Comparison of ENCODE assay signal across 9 mouse cellular contexts in the genomic region with DNA sequence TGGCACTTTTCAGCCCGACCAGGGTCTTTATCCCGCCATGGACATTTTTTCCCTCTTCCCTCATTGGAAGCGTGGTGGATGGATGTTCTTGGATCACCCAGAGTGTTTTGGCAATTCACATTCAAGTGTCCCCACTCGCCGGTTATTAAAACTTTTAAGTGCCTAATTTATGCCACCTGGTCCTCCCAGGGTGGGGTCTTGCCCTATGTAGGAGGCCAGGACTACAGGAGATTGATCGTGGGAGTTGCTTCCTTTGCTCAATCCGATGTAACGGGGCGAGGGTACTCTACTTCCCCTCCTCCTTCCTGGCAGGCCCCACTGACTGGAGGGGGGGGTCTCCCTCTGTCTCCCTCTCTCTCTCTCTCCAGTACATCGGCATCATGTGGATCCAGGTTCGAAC. TPM values are rescaled to one million over a fixed set of nuclear protein-coding genes. Genes with fewer than 3 reads are reported as not detected.
DNase-seq lines count a peak whose midpoint lies in the region; ATAC-seq and TF ChIP-seq lines count a peak whose summit lies in the region.
"Had no signal": no experiment of that assay in that cellular context is flagged by ENCODE, and none has a peak within 500 bp of the region (broad histone marks: within the 10 kb centered on the region; RNA-seq: fewer than 3 reads in every experiment).

No protein-coding gene starts in this region.

- no peaks in the 10 kb centered on the region for H3K9me3 ChIP-seq in kidney, postnatal 0 days (replicated peaks; ENCODE audit: low read length)
- H3K9me3 ChIP-seq in embryonic facial prominence, embryonic 11.5 days (replicated peaks; ENCODE audit: control insufficient read depth, low read length): no peaks in the 10 kb centered on the region
- no peaks in the 10 kb centered on the region for H3K9me3 ChIP-seq in intestine, embryonic 15.5 days

- H3ac ChIP-seq in myocyte (ENCODE audit: control insufficient read depth, insufficient read length): peak overlapping the region; percentile 5

- peaks cover 35% of the 10 kb centered on the region for H3K79me2 ChIP-seq in myocyte (ENCODE audit: control insufficient read depth, insufficient read depth)

- H3K9ac ChIP-seq in kidney, postnatal 0 days (ENCODE audit: low read depth, low read length): peak overlapping the region; percentile 71
- peak overlapping the region; percentile 81 for H3K9ac ChIP-seq in embryonic facial prominence, embryonic 11.5 days (replicated peaks; ENCODE audit: low read length)
- H3K9ac ChIP-seq in intestine, embryonic 15.5 days: peak overlapping the region; percentile 67

- 0 out of 2 replicates have a peak, but pooled peaks cover 8% of the 10 kb centered on the region for H3K36me3 ChIP-seq in kidney, postnatal 0 days (ENCODE audit: insufficient read depth, low read length)
- H3K36me3 ChIP-seq in embryonic facial prominence, embryonic 11.5 days (replicated peaks; ENCODE audit: control insufficient read depth, insufficient read depth, low read depth, low read length): peaks cover 9% of the 10 kb centered on the region
- peaks cover 10% of the 10 kb centered on the region; the same call in 1 of the 2 replicates for H3K36me3 ChIP-seq in intestine, embryonic 15.5 days
- no peaks in the 10 kb centered on the region for H3K36me3 ChIP-seq in myocyte (ENCODE audit: control insufficient read depth, insufficient read depth)

- peak overlapping the region; percentile 100 for H3K4me2 ChIP-seq in kidney, postnatal 0 days (ENCODE audit: low read length)
- peak overlapping the region; percentile 92 for H3K4me2 ChIP-seq in embryonic facial prominence, embryonic 11.5 days (ENCODE audit: low read depth, low read length)
- H3K4me2 ChIP-seq in intestine, embryonic 15.5 days (replicated peaks): peak overlapping the region; percentile 95
- peak overlapping the region; percentile 91 for H3K4me2 ChIP-seq in myocyte (ENCODE audit: low read depth)

- peaks cover 13% of the 10 kb centered on the region for H3K4me1 ChIP-seq in kidney, postnatal 0 days (replicated peaks; ENCODE audit: insufficient read depth, low read length)
- peaks cover 7% of the 10 kb centered on the region for H3K4me1 ChIP-seq in embryonic facial prominence, embryonic 11.5 days (ENCODE audit: control insufficient read depth, insufficient read depth, low read length)
- peaks cover 46% of the 10 kb centered on the region for H3K4me1 ChIP-seq in intestine, embryonic 15.5 days (replicated peaks)

- 5% methylated on average over 11 of the region's 11 CpGs for WGBS in kidney, postnatal 0 days
- whole genome bisulfite sequencing in embryonic facial prominence, embryonic 11.5 days: 9% methylated on average over 11 of the region's 11 CpGs
- 6% methylated on average over 11 of the region's 11 CpGs for WGBS in intestine, embryonic 15.5 days

- TF ChIP-seq CTCF in kidney, postnatal 0 days (IDR thresholded peaks at IDR 0.05; ENCODE audit: low read depth): no peak

- no peak for ATAC-seq in kidney, postnatal 0 days (replicated peaks; ENCODE audit: low FRiP score, low read depth)
- ATAC-seq in embryonic facial prominence, embryonic 11.5 days (replicated peaks; ENCODE audit: insufficient number of reproducible peaks, low FRiP score, low TSS enrichment, low read depth): no peak
- ATAC-seq in intestine, embryonic 15.5 days: no peak
- no peak for ATAC-seq in frontal cortex, adult (ENCODE audit: low TSS enrichment)

- H3K4me3 ChIP-seq in kidney, postnatal 0 days (replicated peaks; ENCODE audit: low read depth, low read length): peak overlapping the region; percentile 77
- H3K4me3 ChIP-seq in embryonic facial prominence, embryonic 11.5 days (ENCODE audit: low read depth, low read length): peak overlapping the region; percentile 79
- H3K4me3 ChIP-seq in intestine, embryonic 15.5 days (replicated peaks): peak overlapping the region; percentile 71
- peak overlapping the region; percentile 83 for H3K4me3 ChIP-seq in myocyte

- no peak for DNase-seq in kidney, postnatal 0 days (ENCODE audit: low spot score)
- DNase-seq in kidney, adult 9 months: no peak
- no peak for DNase-seq in embryonic facial prominence, embryonic 11.5 days (ENCODE audit: low spot score)
- DNase-seq in adipocyte (ENCODE audit: low spot score): no peak
- no peak for DNase-seq in frontal cortex, postnatal 14 days (ENCODE audit: low spot score in 2 of 2)

- no peak for TF ChIP-seq POLR2A in myocyte (IDR thresholded peaks at IDR 0.05; ENCODE audit: insufficient read length, low read depth)

- H3K27me3 ChIP-seq in kidney, postnatal 0 days (ENCODE audit: insufficient read depth, low read length): no peaks in the 10 kb centered on the region
- H3K27me3 ChIP-seq in embryonic facial prominence, embryonic 11.5 days (ENCODE audit: control insufficient read depth, insufficient read depth, low read length): no peaks in the 10 kb centered on the region
- H3K27me3 ChIP-seq in intestine, embryonic 15.5 days (replicated peaks): no peaks in the 10 kb centered on the region
- H3K27me3 ChIP-seq in myocyte (ENCODE audit: control insufficient read depth, insufficient read depth, insufficient read length): no peaks in the 10 kb centered on the region

- H3K27ac ChIP-seq in kidney, postnatal 0 days: no peak overlapping the region
- no peak overlapping the region for H3K27ac ChIP-seq in embryonic facial prominence, embryonic 11.5 days (replicated peaks; ENCODE audit: low read depth, low read length)
- H3K27ac ChIP-seq in intestine, embryonic 15.5 days: peak overlapping the region; percentile 73

TF ChIP-seq in myocyte, 11 proteins besides CTCF, POLR2A, EP300 and RAD21:
- TF ChIP-seq SRF (IDR thresholded peaks at IDR 0.05; ENCODE audit: control insufficient read depth, insufficient read length, low read depth): no peak
- TF ChIP-seq MAX (IDR thresholded peaks at IDR 0.05; ENCODE audit: low read depth): no peak
- no peak for TF ChIP-seq USF1 (IDR thresholded peaks at IDR 0.05; ENCODE audit: low read depth)
- TF ChIP-seq MYOG (IDR thresholded peaks at IDR 0.05; ENCODE audit: control insufficient read depth in 1 of 3, insufficient read depth in 1 of 3, insufficient read length in 2 of 3, low read depth in 2 of 3): no peak
- TF ChIP-seq TCF3 (IDR thresholded peaks at IDR 0.05; ENCODE audit: insufficient read length, low read depth): no peak

RNA-seq across cellular contexts. Expression of a gene that starts 1.6 kb away (rescaled TPM):
- 54.3 and 67.3 TPM in 2 replicates for polyA plus RNA-seq in kidney, postnatal 0 days (2015; fragmentation: Nextera tagmentation; extraction: Ambion mirVana)
- polyA plus RNA-seq in embryonic facial prominence, embryonic 11.5 days (2014; fragmentation: Nextera tagmentation; extraction: Ambion mirVana): 118 and 119 TPM in 2 replicates
- 124 and 125 TPM in 2 replicates for polyA plus RNA-seq in intestine, embryonic 15.5 days (2015; fragmentation: Nextera tagmentation; extraction: Ambion mirVana)
- polyA plus RNA-seq in myocyte (2012; fragmentation: generic; extraction: Trizol): 18.4 TPM

RNA-seq across cellular contexts. Expression of a gene that starts 4.6 kb away (rescaled TPM):
- not detected in 2 replicates for polyA plus RNA-seq in kidney, postnatal 0 days (2015; fragmentation: Nextera tagmentation; extraction: Ambion mirVana)
- not detected in 2 replicates for polyA plus RNA-seq in embryonic facial prominence, embryonic 11.5 days (2014; fragmentation: Nextera tagmentation; extraction: Ambion mirVana)
- not detected in 2 replicates for polyA plus RNA-seq in intestine, embryonic 15.5 days (2015; fragmentation: Nextera tagmentation; extraction: Ambion mirVana)
- polyA plus RNA-seq in myocyte (2012; fragmentation: generic; extraction: Trizol): not detected
- polyA plus RNA-seq: urinary bladder, adult 2 months had no signal

RNA-seq across cellular contexts. Expression of a gene that starts 12.0 kb away (rescaled TPM):
- 69.6 and 75.2 TPM in 2 replicates for polyA plus RNA-seq in kidney, postnatal 0 days (2015; fragmentation: Nextera tagmentation; extraction: Ambion mirVana)
- 33.0 and 48.5 TPM in 2 replicates for polyA plus RNA-seq in embryonic facial prominence, embryonic 11.5 days (2014; fragmentation: Nextera tagmentation; extraction: Ambion mirVana)
- 153 and 195 TPM in 2 replicates for polyA plus RNA-seq in intestine, embryonic 15.5 days (2015; fragmentation: Nextera tagmentation; extraction: Ambion mirVana)
- polyA plus RNA-seq in myocyte (2012; fragmentation: generic; extraction: Trizol): 44.8 TPM

RNA-seq across cellular contexts. Expression of a gene that starts 21.1 kb away (rescaled TPM):
- polyA plus RNA-seq in kidney, postnatal 0 days (2015; fragmentation: Nextera tagmentation; extraction: Ambion mirVana): 22.4 and 23.1 TPM in 2 replicates
- 27.3 and 28.2 TPM in 2 replicates for polyA plus RNA-seq in embryonic facial prominence, embryonic 11.5 days (2014; fragmentation: Nextera tagmentation; extraction: Ambion mirVana)
- polyA plus RNA-seq in intestine, embryonic 15.5 days (2015; fragmentation: Nextera tagmentation; extraction: Ambion mirVana): 25.1 and 27.5 TPM in 2 replicates
- 31.3 TPM for polyA plus RNA-seq in myocyte (2012; fragmentation: generic; extraction: Trizol)

RNA-seq across cellular contexts. Expression of a gene that starts 28.1 kb away (rescaled TPM):
- polyA plus RNA-seq in kidney, postnatal 0 days (2015; fragmentation: Nextera tagmentation; extraction: Ambion mirVana): 6.9 and 7.7 TPM in 2 replicates
- polyA plus RNA-seq in embryonic facial prominence, embryonic 11.5 days (2014; fragmentation: Nextera tagmentation; extraction: Ambion mirVana): 2.9 and 3.6 TPM in 2 replicates
- 11.3 and 13.3 TPM in 2 replicates for polyA plus RNA-seq in intestine, embryonic 15.5 days (2015; fragmentation: Nextera tagmentation; extraction: Ambion mirVana)
- 9.1 TPM for polyA plus RNA-seq in myocyte (2012; fragmentation: generic; extraction: Trizol)
